Mouse (Mus musculus): ENCODE data around the gene Cpt1c. TPM values are rescaled to one million over a fixed set of nuclear protein-coding genes. Genes with fewer than 3 reads are reported as not detected.

Gene Cpt1c
- total and polyA plus RNA-seq, 2 experiments from 2014 or later = 49.6 to 73.1 TPM

DNA sequence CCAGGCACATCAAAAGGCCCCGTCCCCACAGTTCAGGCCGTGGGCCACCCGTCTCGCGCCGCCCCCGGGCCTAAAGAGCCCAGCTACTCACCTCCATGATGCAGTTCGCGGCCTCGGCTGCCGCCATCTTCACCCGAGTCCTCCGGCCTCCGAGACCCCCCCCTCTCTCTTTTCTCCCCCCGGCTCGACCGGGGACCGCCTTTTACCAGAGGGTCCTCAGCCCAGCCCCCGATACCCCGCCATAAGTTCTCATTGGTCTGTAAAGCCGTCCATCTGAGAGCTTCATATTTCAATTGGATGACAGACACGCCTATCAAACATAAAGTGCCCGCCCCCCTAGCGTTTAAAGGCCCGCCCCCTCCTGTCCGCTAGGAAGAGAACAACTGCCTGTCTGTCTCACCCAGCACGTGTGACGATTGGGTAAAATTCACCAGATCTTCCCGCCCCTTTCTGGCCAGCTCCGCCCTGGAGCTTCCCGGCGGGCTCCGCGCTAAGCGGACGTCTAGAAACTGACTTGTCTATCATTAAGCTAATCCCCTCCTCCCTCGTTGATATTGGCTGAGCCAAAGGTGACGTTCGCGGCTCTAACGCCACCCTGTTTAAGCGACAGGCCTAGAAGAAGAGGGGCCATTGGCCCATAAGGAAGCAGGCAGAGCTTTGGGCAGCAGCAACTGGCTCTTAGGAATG lies 11.7 kb upstream of the Cpt1c start, which contains the start of gene Prmt1:
Gene Prmt1 (minus strand): TSS at position 377 of the 687 bp plus-strand sequence.
- Histone ChIP-seq H3K27me3 (ENCODE audit: insufficient read depth, low read length) (no peaks in the 10 kb centered on the region), H3K36me3 (ENCODE audit: insufficient read depth) (peaks cover 16% of the 10 kb centered on the region), H3K9ac (peak within 1 kb of the TSS; percentile 95), H3K9me3 (ENCODE audit: low read length) (no peaks in the 10 kb centered on the region), H3K4me2 (ENCODE audit: low read depth) (peak within 1 kb of the TSS; percentile 62), H3K27ac (ENCODE audit: low read depth, low read length) (peak within 1 kb of the TSS; percentile 93), H3K4me1 (ENCODE audit: insufficient read depth) (peaks cover 21% of the 10 kb centered on the region), H3K4me3 (ENCODE audit: low read depth, low read length) (peak within 1 kb of the TSS; percentile 96)
- TF ChIP-seq CTCF (IDR thresholded peaks at IDR 0.05; ENCODE audit: low read depth) = 0 out of 2 replicates have a peak, but pooled peaks have one; percentile 14
- ATAC-seq (peak; percentile 95), DNase-seq (peak; percentile 100)
- WGBS = 3% methylated on average over 42 of the region's 42 CpGs

DNA sequence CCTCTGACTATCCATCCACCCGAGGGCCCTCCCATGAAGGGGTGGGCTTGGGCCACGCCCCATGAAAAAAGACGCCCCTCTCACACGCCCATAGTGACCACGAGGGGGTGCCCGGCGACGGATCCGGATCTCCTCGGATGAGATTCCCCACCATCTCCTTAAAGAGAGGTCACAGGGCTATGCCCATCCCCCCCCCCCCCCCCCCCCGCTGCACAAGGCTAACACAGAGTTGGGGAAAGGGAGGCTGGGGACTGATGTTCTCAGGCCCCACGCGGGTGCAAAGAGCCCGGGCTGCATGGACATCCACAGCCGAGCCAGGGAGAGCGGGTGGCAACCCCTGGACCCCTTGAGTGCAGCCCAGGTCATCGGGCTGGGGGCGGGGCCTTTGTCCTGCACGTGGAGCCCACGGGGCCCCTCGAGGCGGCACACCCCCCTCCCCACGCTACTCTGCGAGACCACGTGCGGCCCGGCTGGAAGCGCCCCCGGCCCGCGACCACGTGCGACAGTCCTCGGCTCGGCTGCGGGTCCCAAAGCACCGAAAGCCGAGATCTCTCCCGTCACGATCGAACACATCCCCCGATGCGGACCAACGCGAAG lies 11.0 kb upstream of the Cpt1c start:
- no peaks in the 10 kb centered on the region for H3K27me3 ChIP-seq (ENCODE audit: insufficient read depth, low read length)
- peak overlapping the region; percentile 93 for H3K27ac ChIP-seq (ENCODE audit: low read depth, low read length)
- H3K9me3 ChIP-seq (ENCODE audit: low read length) = no peaks in the 10 kb centered on the region
- peak overlapping the region; percentile 96 for H3K4me3 ChIP-seq (ENCODE audit: low read depth, low read length)
- H3K9ac ChIP-seq = peak overlapping the region; percentile 95
- DNase-seq = peak; percentile 64
- H3K36me3 ChIP-seq (ENCODE audit: insufficient read depth) = peaks cover 22% of the 10 kb centered on the region
- no peak for ATAC-seq
- peak overlapping the region; percentile 62 for H3K4me2 ChIP-seq (ENCODE audit: low read depth)
- peak; percentile 49 for TF ChIP-seq CTCF (IDR thresholded peaks at IDR 0.05; ENCODE audit: low read depth)
- under 1% methylated on average over 42 of the region's 45 CpGs for WGBS
- H3K4me1 ChIP-seq (ENCODE audit: insufficient read depth) = peaks cover 21% of the 10 kb centered on the region

GRCm38 (mm10) chr7:44984833-44985164 lies 10.1 kb upstream of the Cpt1c start:
- no peak overlapping the region for H3K27ac ChIP-seq (ENCODE audit: low read depth, low read length)
- no peak overlapping the region for H3K9ac ChIP-seq
- ATAC-seq = no peak

DNA sequence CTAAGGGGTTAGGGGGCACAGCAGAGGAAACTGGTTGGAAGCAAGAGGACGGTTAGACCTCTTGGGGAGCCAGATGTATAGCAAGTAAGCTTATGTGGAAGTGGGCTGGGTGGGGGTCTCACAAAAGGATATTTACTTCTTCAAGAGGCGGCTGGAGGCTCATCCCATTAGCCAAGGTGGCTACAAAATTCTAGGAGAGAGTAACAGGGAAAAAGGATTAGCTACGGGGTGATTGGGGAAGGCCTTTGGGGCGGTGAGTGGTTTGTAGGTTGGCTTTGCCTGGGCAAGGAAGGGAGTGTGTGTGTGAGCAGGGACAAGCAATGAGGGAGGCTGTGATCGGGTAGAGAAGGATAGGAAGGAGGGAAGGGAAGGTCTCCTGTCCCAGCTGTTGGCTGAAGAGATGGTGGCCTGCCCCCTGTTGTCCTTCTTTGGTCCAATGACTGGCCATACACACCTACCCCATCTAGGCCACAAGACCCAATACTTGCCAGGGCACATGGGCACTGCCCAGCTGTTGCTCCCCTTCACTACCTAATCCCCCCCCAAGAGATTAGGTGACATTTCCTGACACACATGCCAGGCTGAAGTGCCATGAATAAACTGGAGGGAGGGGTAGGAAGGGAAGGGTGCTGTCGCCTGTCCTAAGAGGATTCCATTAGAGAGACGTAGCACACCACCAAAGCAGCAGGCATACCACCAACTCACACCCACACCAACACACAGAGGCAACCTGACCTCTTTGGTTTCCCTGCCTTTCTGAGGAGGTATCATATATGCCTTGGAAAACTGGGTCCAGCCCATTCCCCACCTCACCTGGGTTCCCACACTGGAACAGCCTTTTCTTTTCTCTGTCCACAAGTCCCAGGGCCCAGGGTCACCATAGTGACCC lies 9.5 kb upstream of the Cpt1c start:
- H3K27me3 ChIP-seq (ENCODE audit: insufficient read depth, low read length) = no peaks in the 10 kb centered on the region
- no peaks in the 10 kb centered on the region for H3K9me3 ChIP-seq (ENCODE audit: low read length)
- no peak overlapping the region for H3K9ac ChIP-seq
- ATAC-seq (no peak), DNase-seq (no peak)
- TF ChIP-seq CTCF (IDR thresholded peaks at IDR 0.05; ENCODE audit: low read depth) = no peak
- WGBS = 76% methylated on average over 7 of the region's 7 CpGs
- peaks cover 21% of the 10 kb centered on the region for H3K4me1 ChIP-seq (ENCODE audit: insufficient read depth)
- peak overlapping the region; percentile 62 for H3K4me2 ChIP-seq (ENCODE audit: low read depth)
- H3K36me3 ChIP-seq (ENCODE audit: insufficient read depth) = peaks cover 35% of the 10 kb centered on the region
- H3K4me3 ChIP-seq (ENCODE audit: low read depth, low read length) = 0 out of 2 replicates have a peak overlapping the region, but pooled peaks have one; percentile 96
- no peak overlapping the region for H3K27ac ChIP-seq (ENCODE audit: low read depth, low read length)

More at GRCm38 (mm10) chr7:44984833-44985164, 10.1 kb upstream of the Cpt1c start:
- 27% methylated on average over 3 of the region's 3 CpGs for WGBS
- Histone ChIP-seq H3K36me3 (ENCODE audit: insufficient read depth) (peaks cover 29% of the 10 kb centered on the region), H3K4me3 (ENCODE audit: low read depth, low read length) (peak overlapping the region; percentile 96; the same call in 1 of the 2 replicates), H3K4me2 (ENCODE audit: low read depth) (peak overlapping the region; percentile 62), H3K27me3 (ENCODE audit: insufficient read depth, low read length) (no peaks in the 10 kb centered on the region), H3K4me1 (ENCODE audit: insufficient read depth) (peaks cover 21% of the 10 kb centered on the region), H3K9me3 (ENCODE audit: low read length) (no peaks in the 10 kb centered on the region)
- no peak for DNase-seq
- TF ChIP-seq CTCF (IDR thresholded peaks at IDR 0.05; ENCODE audit: low read depth) = no peak

DNA sequence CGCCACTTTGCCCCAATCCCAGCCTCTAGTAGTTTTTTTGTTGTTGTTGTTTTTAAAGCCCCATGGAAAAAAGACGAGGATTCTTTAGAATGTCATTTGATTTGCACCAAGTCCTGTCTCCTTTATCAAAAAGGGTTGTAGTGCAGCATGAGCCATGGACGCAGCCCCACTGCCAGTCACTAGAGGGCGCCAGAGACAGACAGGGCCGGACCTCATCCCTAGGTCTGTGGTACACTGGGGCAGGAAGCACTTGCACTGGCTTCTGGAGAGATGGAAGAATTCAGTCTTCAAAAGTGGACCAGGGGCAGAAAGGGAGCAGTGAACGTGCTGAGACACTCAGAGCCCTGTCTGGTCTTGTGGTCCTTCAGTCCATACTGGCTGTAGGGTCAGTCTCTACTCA lies 8.4 kb upstream of the Cpt1c start:
- Histone ChIP-seq H3K9me3 (ENCODE audit: low read length) (no peaks in the 10 kb centered on the region), H3K9ac (no peak overlapping the region), H3K27me3 (ENCODE audit: insufficient read depth, low read length) (no peaks in the 10 kb centered on the region), H3K4me2 (ENCODE audit: low read depth) (no peak overlapping the region), H3K36me3 (ENCODE audit: insufficient read depth) (peaks cover 43% of the 10 kb centered on the region), H3K4me1 (ENCODE audit: insufficient read depth) (peaks cover 15% of the 10 kb centered on the region; the same call in 1 of the 2 replicates), H3K4me3 (ENCODE audit: low read depth, low read length) (no peak overlapping the region), H3K27ac (ENCODE audit: low read depth, low read length) (no peak overlapping the region)
- peak; percentile 87 for TF ChIP-seq CTCF (IDR thresholded peaks at IDR 0.05; ENCODE audit: low read depth)
- 27% methylated on average over 6 of the region's 6 CpGs for WGBS
- ATAC-seq (no peak), DNase-seq (peak; percentile 79)

DNA sequence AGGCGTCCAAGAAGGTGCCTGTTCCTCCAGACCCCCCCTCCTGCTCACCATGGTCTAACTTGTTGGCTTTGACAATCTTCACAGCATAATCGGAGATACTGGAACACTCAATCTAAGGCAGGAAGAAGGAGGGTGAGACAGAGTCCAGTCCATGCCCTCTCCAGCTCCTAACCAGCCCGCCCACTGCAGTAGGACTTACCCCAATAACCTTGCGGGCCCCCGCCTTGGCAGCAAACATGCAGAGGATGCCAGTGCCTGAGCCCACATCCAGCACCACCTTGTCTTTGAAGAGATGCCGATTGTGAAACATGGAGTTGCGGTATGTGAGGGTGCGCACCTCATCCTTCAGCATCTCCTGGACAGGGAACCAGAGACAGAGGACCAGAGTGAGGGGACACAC lies 6.9 kb upstream of the Cpt1c start:
- no peak for TF ChIP-seq CTCF (IDR thresholded peaks at IDR 0.05; ENCODE audit: low read depth)
- 96% methylated on average over 8 of the region's 8 CpGs for WGBS
- no peak overlapping the region for H3K4me3 ChIP-seq (ENCODE audit: low read depth, low read length)

More for the DNA sequence above, 6.9 kb upstream of the Cpt1c start:
- ATAC-seq (no peak), DNase-seq (no peak)
- Histone ChIP-seq H3K27ac (ENCODE audit: low read depth, low read length) (no peak overlapping the region), H3K27me3 (ENCODE audit: insufficient read depth, low read length) (no peaks in the 10 kb centered on the region), H3K4me1 (ENCODE audit: insufficient read depth) (peaks cover 9% of the 10 kb centered on the region; the same call in 1 of the 2 replicates), H3K36me3 (ENCODE audit: insufficient read depth) (peaks cover 59% of the 10 kb centered on the region), H3K4me2 (ENCODE audit: low read depth) (no peak overlapping the region), H3K9me3 (ENCODE audit: low read length) (no peaks in the 10 kb centered on the region), H3K9ac (no peak overlapping the region)

Data from forebrain, postnatal 0 days (tissue).